Mouse (Mus musculus) heart, embryonic 13.5 days (tissue): ENCODE measurements around the gene Hoxb3. TPM values are rescaled to one million over a fixed set of nuclear protein-coding genes. Genes with fewer than 3 reads are reported as not detected.
A peak's percentile ranks its signal among the peaks of the same experiment; 100 is the strongest.

Source experiments
- ATAC-seq: fragments of 200-750 bp; cut with Nextera tagmentation; 2 replicates; pipeline ENCODE4 v1.8.0; 2017; ENCODE audit warnings: moderate TSS enrichment; ENCODE audit not compliant: insufficient number of reproducible peaks, low FRiP score, low TSS enrichment; ENCODE audit errors: extremely low read depth
- H3K27ac ChIP-seq: fragments of 300-500 bp; sonication (generic); replicated peaks from 2 replicates; pipeline ENCODE4 v1.5.1; 2015; ENCODE audit warnings: moderate library complexity, mild to moderate bottlenecking, inconsistent platforms
- H3K27me3 ChIP-seq: fragments of 300-500 bp; sonication (generic); replicated peaks from 2 replicates; pipeline ENCODE4 v1.6.1; 2015; ENCODE audit warnings: mild to moderate bottlenecking, inconsistent platforms
- H3K36me3 ChIP-seq: fragments of 300-500 bp; sonication (generic); 2 replicates; pipeline ENCODE4 v1.6.1; 2015; ENCODE audit warnings: mild to moderate bottlenecking, inconsistent platforms
- H3K4me1 ChIP-seq: fragments of 300-500 bp; sonication (generic); 2 replicates; pipeline ENCODE4 v1.6.1; 2015; ENCODE audit warnings: inconsistent platforms
- H3K4me2 ChIP-seq: fragments of 300-500 bp; sonication (generic); 2 replicates; pipeline ENCODE4 v1.6.1; 2015; ENCODE audit warnings: inconsistent platforms, mild to moderate bottlenecking, moderate library complexity
- H3K4me3 ChIP-seq: fragments of 300-500 bp; sonication (generic); 2 replicates; pipeline ENCODE4 v1.5.1; 2015; ENCODE audit warnings: moderate library complexity, mild to moderate bottlenecking, inconsistent platforms
- H3K9ac ChIP-seq: fragments of 300-500 bp; sonication (generic); 2 replicates; pipeline ENCODE4 v1.6.1; 2015; ENCODE audit warnings: inconsistent platforms, mild to moderate bottlenecking, moderate library complexity
- H3K9me3 ChIP-seq: fragments of 300-500 bp; sonication (generic); 2 replicates; pipeline ENCODE4 v1.6.1; 2016; ENCODE audit warnings: inconsistent platforms
- WGBS: fragments of 180-500 bp; shearing (Covaris S2); methylation state at CpG from one replicate; pipeline ENCODE4 v1.1.7; 2015; ENCODE audit warnings: mixed read lengths; 5-methylcytosine and 5-hydroxymethylcytosine counted together
- polyA plus RNA-seq: library from polyadenylated mRNA; unstranded; fragments of >200 nt; fragmentation: Nextera tagmentation; extraction: Ambion mirVana; gene quantifications from 2 replicates; pipeline ENCODE4 v1.2.1, GENCODE M21; 2015

The Hoxb3 gene
- polyA plus RNA-seq, 1 experiment from 2014 or later: 1.1 TPM

DNA sequence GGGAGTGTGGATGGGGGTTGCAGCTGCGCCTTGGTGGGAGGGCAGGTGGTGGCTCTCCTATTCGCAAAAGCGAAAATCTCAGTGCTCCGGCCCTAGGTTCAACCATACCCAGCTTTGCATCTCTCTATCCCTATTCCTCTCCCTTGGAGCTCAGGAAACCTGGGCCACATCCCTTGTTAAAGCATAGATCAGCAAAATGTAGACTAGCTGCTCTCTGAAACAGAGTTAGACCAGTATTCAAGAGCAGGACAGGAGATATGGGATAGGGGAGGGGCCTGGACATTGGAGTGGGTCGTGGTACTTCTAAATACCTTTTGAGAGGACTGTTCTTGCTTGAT lies 7.8 kb upstream of the Hoxb3 start:
- Histone ChIP-seq H3K36me3 (no peaks in the 10 kb centered on the region), H3K4me2 (peak overlapping the region; percentile 52), H3K4me1 (peaks cover 21% of the 10 kb centered on the region), H3K9me3 (no peaks in the 10 kb centered on the region), H3K27ac (peak overlapping the region; percentile 43), H3K27me3 (peaks cover 100% of the 10 kb centered on the region), H3K9ac (peak overlapping the region; percentile 68), H3K4me3 (peak overlapping the region; percentile 36)
- no peak for ATAC-seq
- WGBS: 7% methylated on average over 5 of the region's 5 CpGs

DNA sequence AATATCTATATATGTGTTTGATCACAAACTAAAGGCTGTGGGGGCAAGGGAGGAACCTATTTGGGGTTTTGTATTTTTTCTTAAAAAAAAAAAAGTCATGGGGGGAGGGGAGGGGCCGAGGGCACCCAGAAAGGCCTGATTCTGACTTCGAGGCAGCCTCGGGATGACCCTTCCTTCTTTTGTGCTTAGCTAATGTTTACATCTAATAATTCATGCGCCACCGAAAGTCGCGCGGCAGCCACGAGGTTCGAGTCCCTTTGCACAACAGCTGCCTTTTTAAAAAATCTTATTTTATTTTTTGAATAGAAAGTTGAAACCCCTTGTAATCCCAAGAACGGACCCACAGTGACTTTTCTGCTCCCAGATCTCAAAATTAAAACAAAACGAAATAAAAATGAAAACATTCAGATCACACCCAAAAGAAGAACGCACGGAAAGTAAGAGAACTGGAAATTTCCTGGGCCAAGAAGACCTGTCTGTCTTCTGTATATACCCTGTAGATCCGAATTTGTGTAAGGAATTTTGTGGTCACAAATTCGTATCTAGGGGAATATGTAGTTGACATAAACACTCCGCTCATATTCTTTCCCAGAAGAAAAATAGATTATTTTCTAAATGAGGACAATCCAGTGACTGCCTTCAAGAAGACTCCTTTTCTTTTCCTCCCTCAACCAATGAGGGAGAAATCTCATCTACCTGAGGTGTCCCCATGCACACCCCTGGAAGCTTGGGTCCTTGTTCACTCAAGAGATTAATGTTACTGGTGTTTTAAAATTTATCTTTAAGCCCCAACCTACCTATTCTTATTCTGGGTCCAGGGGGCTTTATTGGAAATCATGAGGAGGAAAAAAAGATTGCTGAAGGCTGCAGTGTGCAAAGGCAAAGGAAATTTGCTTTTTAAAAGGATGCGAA lies 6.2 kb upstream of the Hoxb3 start:
- peak overlapping the region; percentile 67; the same call in 1 of the 2 replicates for H3K9ac ChIP-seq
- peaks cover 100% of the 10 kb centered on the region for H3K27me3 ChIP-seq
- 11% methylated on average over 18 of the region's 18 CpGs for WGBS
- peak overlapping the region; percentile 54; the same call in 1 of the 2 replicates for H3K4me3 ChIP-seq
- peaks cover 12% of the 10 kb centered on the region for H3K4me1 ChIP-seq
- no peaks in the 10 kb centered on the region for H3K36me3 ChIP-seq
- ATAC-seq: no peak
- no peaks in the 10 kb centered on the region for H3K9me3 ChIP-seq
- H3K4me2 ChIP-seq: peak overlapping the region; percentile 66
- H3K27ac ChIP-seq: no peak overlapping the region

DNA sequence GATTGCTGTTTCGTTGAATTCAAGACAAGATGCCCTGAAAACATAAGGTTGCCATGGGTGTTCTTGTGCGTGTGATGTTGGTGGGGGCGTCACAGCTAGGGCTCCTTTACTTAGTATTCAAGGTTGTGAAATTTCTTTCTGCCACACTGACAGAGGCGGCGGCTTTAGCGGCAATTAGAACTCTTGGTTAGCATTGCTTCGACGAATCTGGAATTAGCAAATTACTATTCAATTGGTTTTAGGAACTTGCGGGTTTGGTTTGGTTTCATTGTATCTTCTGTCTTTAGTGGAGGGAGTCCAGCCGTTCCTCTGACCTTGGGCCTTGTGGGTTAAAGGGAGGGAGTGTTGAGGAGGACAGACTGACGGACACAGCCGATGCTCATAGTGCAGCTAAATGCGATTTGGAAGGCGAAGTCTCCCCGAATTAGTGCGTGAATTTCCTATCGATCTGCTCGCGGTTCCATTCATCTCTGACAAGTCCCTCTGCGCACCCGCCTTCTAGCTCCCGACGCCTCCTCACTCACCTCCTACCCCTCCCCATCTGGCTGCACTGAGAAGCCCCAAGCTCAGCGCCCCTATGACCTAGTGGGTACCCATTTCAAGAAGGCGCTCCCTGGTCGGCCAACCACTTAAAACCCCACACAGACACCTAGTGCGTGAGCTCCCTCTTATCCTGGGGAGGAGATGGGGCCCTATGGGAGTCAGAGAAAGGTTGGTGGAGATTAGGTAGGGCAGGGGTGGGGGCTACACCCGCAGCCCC lies 5.3 kb upstream of the Hoxb3 start, which contains the start of gene Hoxb4:
Gene Hoxb4, plus strand, starts transcription at position 660 of the 760 bp plus-strand sequence.
- Histone ChIP-seq H3K27ac (peak within 1 kb of the TSS; percentile 85), H3K4me1 (peaks cover 10% of the 10 kb centered on the region), H3K27me3 (peaks cover 100% of the 10 kb centered on the region), H3K9ac (peak within 1 kb of the TSS; percentile 84), H3K4me3 (peak within 1 kb of the TSS; percentile 54), H3K36me3 (no peaks in the 10 kb centered on the region), H3K9me3 (no peaks in the 10 kb centered on the region), H3K4me2 (peak within 1 kb of the TSS; percentile 66)
- ATAC-seq: no peak
- WGBS: 4% methylated on average over 28 of the region's 28 CpGs

DNA sequence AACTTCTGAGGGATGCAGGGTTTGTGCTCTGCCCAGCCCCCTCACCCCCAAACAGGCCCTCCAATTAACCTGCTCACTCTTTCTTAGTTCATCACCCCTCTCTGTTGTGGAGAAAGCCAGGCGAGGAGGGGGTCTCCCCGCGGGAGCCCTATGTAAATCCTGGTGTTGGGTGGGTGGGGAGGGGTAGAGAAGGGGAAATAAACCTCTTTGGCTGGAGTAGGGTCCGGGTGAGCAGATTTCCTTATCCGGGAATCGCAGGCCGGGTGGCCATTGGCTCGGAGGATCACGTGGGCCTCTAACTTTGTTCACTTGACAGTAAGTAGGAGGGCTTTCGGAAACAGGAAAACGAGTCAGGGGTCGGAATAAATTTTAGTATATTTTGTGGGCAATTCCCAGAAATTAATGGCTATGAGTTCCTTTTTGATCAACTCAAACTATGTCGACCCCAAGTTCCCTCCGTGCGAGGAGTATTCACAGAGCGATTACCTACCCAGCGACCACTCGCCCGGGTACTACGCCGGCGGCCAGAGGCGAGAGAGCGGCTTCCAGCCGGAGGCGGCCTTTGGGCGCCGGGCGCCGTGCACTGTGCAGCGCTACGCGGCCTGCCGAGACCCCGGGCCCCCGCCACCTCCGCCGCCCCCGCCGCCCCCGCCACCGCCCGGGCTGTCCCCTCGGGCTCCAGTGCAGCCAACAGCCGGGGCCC lies 4.6 kb upstream of the Hoxb3 start:
- H3K4me1 ChIP-seq: peaks cover 10% of the 10 kb centered on the region
- H3K4me3 ChIP-seq: peak overlapping the region; percentile 54
- no peaks in the 10 kb centered on the region for H3K36me3 ChIP-seq
- WGBS: under 1% methylated on average over 37 of the region's 45 CpGs
- H3K27me3 ChIP-seq: peaks cover 100% of the 10 kb centered on the region
- peak overlapping the region; percentile 66 for H3K4me2 ChIP-seq
- H3K27ac ChIP-seq: peak overlapping the region; percentile 85
- peak overlapping the region; percentile 84 for H3K9ac ChIP-seq
- no peaks in the 10 kb centered on the region for H3K9me3 ChIP-seq
- ATAC-seq: no peak

DNA sequence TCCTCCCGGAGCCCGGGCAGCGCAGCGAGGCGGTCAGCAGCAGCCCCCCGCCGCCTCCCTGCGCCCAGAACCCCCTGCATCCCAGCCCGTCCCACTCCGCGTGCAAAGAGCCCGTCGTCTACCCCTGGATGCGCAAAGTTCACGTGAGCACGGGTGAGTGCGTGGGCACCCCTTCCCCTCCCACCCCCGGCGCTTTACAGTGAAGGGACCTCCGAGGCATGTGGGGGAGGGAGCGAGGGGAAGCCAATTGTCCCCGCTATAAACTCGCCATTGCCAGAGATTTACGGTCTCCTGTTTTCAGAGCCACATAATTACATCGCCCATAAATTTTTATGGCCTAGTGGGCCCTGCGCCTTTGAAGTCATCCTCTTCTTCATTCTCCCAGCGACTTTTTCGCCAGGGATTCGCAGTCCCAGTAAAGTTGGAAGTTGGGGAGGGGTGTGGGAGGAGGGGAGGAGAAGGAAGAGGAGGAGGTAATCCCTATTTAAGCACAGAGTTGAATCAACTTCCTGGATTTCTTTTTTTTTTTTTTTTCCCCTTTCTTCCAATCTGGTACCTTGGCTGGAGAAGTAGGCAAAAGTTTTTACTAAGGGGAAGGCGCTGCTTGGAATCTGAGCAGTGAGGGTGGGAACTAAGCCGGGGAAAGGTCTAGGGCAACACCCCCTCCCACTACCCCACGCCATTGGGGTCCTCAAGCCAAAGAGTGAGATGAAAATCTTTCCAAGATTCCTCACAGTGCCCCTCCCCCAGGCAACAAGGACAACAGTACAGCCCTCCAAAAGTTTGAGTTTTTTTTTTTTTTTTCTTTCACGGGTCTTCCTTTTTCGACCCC lies 3.8 kb upstream of the Hoxb3 start:
- under 1% methylated on average over 29 of the region's 34 CpGs for WGBS
- Histone ChIP-seq H3K27ac (peak overlapping the region; percentile 85), H3K9ac (peak overlapping the region; percentile 84), H3K4me3 (peak overlapping the region; percentile 54), H3K9me3 (no peaks in the 10 kb centered on the region), H3K27me3 (peaks cover 100% of the 10 kb centered on the region), H3K4me2 (peak overlapping the region; percentile 66), H3K36me3 (no peaks in the 10 kb centered on the region), H3K4me1 (peaks cover 10% of the 10 kb centered on the region)
- ATAC-seq: 0 out of 2 replicates have a peak, but pooled peaks have one; percentile 14

DNA sequence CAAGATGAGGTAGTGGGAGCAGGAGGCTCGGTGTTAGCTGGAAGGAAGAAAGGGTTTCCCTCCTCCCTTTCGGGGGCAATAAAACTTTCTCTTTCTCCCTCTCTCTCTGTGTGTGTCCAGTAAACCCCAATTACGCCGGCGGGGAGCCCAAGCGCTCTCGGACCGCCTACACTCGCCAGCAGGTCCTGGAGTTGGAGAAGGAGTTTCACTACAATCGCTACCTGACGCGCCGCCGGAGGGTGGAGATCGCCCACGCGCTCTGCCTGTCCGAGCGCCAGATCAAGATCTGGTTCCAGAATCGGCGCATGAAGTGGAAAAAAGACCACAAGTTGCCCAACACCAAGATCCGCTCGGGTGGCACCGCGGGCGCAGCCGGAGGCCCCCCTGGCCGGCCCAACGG lies 3.2 kb upstream of the Hoxb3 start:
- peak overlapping the region; percentile 84 for H3K9ac ChIP-seq
- no peak for ATAC-seq
- WGBS: 2% methylated on average over 29 of the region's 29 CpGs
- H3K4me2 ChIP-seq: peak overlapping the region; percentile 66
- no peaks in the 10 kb centered on the region for H3K9me3 ChIP-seq
- H3K36me3 ChIP-seq: no peaks in the 10 kb centered on the region
- peaks cover 100% of the 10 kb centered on the region for H3K27me3 ChIP-seq
- peaks cover 10% of the 10 kb centered on the region for H3K4me1 ChIP-seq
- H3K27ac ChIP-seq: peak overlapping the region; percentile 85
- H3K4me3 ChIP-seq: peak overlapping the region; percentile 54

DNA sequence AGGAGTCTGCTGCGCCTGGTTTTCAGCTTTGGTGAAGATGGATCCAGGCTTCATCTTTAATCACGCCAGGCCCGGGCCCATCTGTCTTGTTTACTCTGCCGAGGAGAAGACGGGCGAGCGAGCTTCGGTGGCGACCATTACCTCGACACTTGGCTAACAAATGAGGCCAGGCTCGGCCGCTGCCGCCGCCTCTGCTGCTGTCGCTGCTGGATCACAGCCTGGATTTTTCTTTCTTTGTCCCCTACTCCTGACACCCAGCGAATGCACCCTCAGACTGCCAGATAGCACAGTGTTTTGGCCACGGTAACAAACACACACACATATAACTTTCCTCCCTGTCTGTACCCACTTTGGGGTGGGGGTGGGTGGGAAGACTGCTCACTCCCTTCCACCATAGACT lies 2.4 kb upstream of the Hoxb3 start:
- H3K4me2 ChIP-seq: peak overlapping the region; percentile 66
- 11% methylated on average over 17 of the region's 17 CpGs for WGBS
- peak overlapping the region; percentile 85 for H3K27ac ChIP-seq
- H3K9ac ChIP-seq: peak overlapping the region; percentile 84
- H3K36me3 ChIP-seq: no peaks in the 10 kb centered on the region
- no peak for ATAC-seq
- H3K9me3 ChIP-seq: no peaks in the 10 kb centered on the region
- peaks cover 10% of the 10 kb centered on the region for H3K4me1 ChIP-seq
- peak overlapping the region; percentile 54 for H3K4me3 ChIP-seq
- peaks cover 100% of the 10 kb centered on the region for H3K27me3 ChIP-seq

DNA sequence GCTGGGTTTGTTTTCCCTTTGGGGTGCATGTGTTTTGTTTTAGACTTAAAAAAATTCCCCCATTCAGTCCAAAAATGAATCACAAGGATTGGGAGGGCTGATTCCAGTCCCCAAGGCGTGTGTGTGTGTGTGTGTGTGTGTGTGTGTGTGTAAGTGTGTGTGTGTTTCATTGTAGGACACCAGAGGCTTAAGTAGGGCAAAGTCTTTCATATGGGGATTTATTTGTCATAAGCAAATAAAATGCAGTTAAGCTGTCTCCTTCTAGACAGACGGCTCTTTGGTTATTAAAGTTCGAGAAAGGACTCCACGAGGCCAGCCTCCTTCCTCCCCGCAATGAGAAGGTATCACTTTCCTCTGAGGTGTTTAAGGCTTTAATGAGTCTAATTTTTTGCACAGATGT lies 1.3 kb upstream of the Hoxb3 start:
- peaks cover 100% of the 10 kb centered on the region for H3K27me3 ChIP-seq
- H3K36me3 ChIP-seq: no peaks in the 10 kb centered on the region
- peak overlapping the region; percentile 41; the same call in 1 of the 2 replicates for H3K4me2 ChIP-seq

DNA sequence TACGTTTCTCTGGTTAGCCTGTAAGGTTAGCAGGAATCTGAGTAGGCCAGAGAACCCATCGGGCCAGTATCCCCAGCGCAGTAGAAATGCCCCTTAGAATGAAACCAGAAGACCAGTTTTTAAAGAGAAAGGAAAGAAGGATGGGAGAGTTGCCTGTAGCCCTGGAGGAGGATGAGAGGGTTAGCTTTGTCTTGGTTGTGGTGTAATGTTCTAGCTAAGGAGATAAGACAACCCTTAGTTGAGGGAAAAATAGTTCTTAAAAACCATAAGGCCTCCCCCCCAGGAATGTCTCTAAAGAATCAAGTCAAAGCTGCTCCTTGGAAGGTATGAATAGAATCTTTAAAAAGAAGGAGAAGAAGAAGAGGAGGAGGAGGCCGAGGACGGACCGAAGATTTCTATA lies 388 bp upstream of the Hoxb3 start:
- H3K4me3 ChIP-seq: peak overlapping the region; percentile 10; the same call in 1 of the 2 replicates
- peaks cover 100% of the 10 kb centered on the region for H3K27me3 ChIP-seq
- peaks cover 10% of the 10 kb centered on the region for H3K4me1 ChIP-seq
- H3K4me2 ChIP-seq: peak overlapping the region; percentile 41
- peak overlapping the region; percentile 48 for H3K9ac ChIP-seq
- WGBS: 20% methylated on average over 6 of the region's 6 CpGs
- ATAC-seq: no peak
- no peaks in the 10 kb centered on the region for H3K36me3 ChIP-seq
- peak overlapping the region; percentile 45; the same call in 1 of the 2 replicates for H3K27ac ChIP-seq
- H3K9me3 ChIP-seq: no peaks in the 10 kb centered on the region

More for the DNA sequence above, 1.3 kb upstream of the Hoxb3 start:
- 25% methylated on average over 5 of the region's 5 CpGs for WGBS
- Histone ChIP-seq H3K4me1 (peaks cover 10% of the 10 kb centered on the region), H3K9ac (peak overlapping the region; percentile 48; the same call in 1 of the 2 replicates), H3K9me3 (no peaks in the 10 kb centered on the region), H3K27ac (0 out of 2 replicates have a peak overlapping the region, but pooled peaks have one; percentile 8), H3K4me3 (no peak overlapping the region)
- ATAC-seq: no peak

DNA sequence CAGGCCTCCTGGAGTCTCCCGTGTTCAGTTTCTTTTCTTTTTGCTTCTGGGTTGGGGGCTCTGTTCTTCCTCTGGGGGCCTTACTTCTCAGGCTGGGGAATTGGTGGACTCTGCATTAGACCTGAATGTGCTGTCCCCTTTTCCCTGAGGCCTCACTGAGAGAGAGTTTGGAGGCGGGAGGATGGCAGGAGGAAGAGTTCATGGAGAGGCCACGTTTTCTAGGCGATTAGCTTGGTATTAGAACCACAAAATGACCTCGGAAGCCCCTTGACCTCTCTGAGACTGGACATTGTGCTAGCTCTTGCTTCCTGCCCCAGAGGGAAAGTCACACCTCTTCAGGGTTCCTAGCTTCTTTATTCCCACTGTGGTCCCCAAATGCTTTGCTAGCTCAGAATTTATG lies 999 bp downstream of the Hoxb3 start:
- H3K27ac ChIP-seq: peak overlapping the region; percentile 45
- 5% methylated on average over 5 of the region's 5 CpGs for WGBS
- no peaks in the 10 kb centered on the region for H3K9me3 ChIP-seq
- H3K36me3 ChIP-seq: no peaks in the 10 kb centered on the region
- H3K4me2 ChIP-seq: peak overlapping the region; percentile 41
- peaks cover 4% of the 10 kb centered on the region; the same call in 1 of the 2 replicates for H3K4me1 ChIP-seq
- peak overlapping the region; percentile 42 for H3K9ac ChIP-seq
- no peak for ATAC-seq
- H3K4me3 ChIP-seq: peak overlapping the region; percentile 8; the same call in 1 of the 2 replicates
- H3K27me3 ChIP-seq: peaks cover 100% of the 10 kb centered on the region
